Mouse (Mus musculus): ENCODE measurements around the gene Dnaic2.

Gene Dnaic2

GRCm38 (mm10) chr11:114797981-114798380 lies 70.8 kb downstream of the Dnaic2 start:
- DNase-seq (ENCODE audit: low spot score in 2 of 2) = no peak

- DNase-seq (ENCODE audit: low spot score in 2 of 2) = no peak
Measured at GRCm38 (mm10) chr11:114798624-114799023, 71.4 kb downstream of the Dnaic2 start, which contains the start of gene Gpr142. TSS of gene Gpr142 (plus strand) at chr11:114798924.

GRCm38 (mm10) chr11:114801906-114802305 lies 74.7 kb downstream of the Dnaic2 start:
- DNase-seq (ENCODE audit: low spot score in 2 of 2) = no peak

GRCm38 (mm10) chr11:114802540-114803267 lies 75.5 kb downstream of the Dnaic2 start:
- no peak for DNase-seq (ENCODE audit: low spot score in 2 of 2)

GRCm38 (mm10) chr11:114803990-114804389 lies 76.8 kb downstream of the Dnaic2 start:
- DNase-seq (ENCODE audit: low spot score in 2 of 2) = no peak

- no peak for DNase-seq (ENCODE audit: low spot score in 2 of 2)
Measured at GRCm38 (mm10) chr11:114807025-114807424, 79.8 kb downstream of the Dnaic2 start.

Measured in frontal cortex, postnatal 10 days (tissue).